Comparison of ENCODE assay signal across 25 mouse cellular contexts in the genomic region with DNA sequence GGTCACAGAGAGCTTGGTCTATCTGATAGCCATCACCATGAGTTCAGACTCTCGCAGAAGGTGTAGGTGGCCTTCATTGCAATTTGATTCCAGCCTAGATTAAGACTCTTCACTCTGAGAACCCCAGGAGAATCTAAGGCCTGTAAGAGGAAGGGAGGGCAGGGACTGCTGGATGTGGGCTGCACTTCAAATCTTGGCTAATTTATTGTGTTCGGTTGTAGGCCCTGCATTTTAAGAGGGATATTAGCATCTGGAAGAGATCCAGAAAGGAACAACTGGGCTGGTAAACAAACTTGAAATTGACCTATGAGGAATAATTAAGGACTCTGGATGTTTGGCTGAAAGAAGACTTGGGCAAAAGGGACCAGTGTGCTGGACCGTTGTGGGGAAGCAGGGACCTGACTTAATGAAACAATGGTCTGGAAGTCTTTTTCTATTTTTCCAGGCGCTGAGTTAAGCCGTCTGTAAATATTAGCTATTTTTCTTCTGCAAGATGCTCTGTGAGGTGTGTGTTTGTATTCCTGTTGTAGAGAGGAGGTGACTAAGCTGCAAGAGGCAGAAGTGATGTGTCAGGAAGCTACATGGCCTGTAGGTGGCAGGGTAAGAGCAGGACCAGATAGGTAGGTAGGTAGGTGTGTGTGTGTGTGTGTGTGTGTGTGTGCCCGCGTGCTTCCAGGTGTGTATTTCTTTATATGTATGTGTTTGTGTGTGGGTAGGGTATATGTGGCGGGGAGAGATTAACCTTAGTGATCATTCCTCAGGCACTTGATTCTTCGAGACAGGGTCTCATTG. TPM values are rescaled to one million over a fixed set of nuclear protein-coding genes. Genes with fewer than 3 reads are reported as not detected.
DNase-seq lines count a peak whose midpoint lies in the region; ATAC-seq lines count a peak whose summit lies in the region.
"Had no signal": no experiment of that assay in that cellular context is flagged by ENCODE, and none has a peak within 500 bp of the region (broad histone marks: within the 10 kb centered on the region; RNA-seq: fewer than 3 reads in every experiment).

No protein-coding gene starts in this region.

- no peak overlapping the region for H3K4me3 ChIP-seq in hindbrain, embryonic 13.5 days
- H3K4me3 ChIP-seq in hindbrain, embryonic 11.5 days (ENCODE audit: low read depth, low read length): no peak overlapping the region
- H3K4me3 ChIP-seq in neural tube, embryonic 13.5 days: no peak overlapping the region
- H3K4me3 ChIP-seq: embryonic facial prominence, embryonic 10.5 days; erythroblast, embryonic 14.5 days; heart, embryonic 10.5 days; intestine, embryonic 15.5 days; limb, embryonic 10.5 days had no signal

- ATAC-seq in hindbrain, embryonic 13.5 days (ENCODE audit: low FRiP score): 0 out of 2 replicates have a peak, but pooled peaks have one; percentile 54
- no peak for ATAC-seq in hindbrain, embryonic 11.5 days (ENCODE audit: low FRiP score)
- ATAC-seq in neural tube, embryonic 13.5 days (ENCODE audit: low read depth): peak; percentile 54
- ATAC-seq: intestine, embryonic 15.5 days had no signal

- H3K9ac ChIP-seq in hindbrain, embryonic 13.5 days: no peak overlapping the region
- H3K9ac ChIP-seq in hindbrain, embryonic 11.5 days (ENCODE audit: low read depth, low read length): no peak overlapping the region
- H3K9ac ChIP-seq in neural tube, embryonic 13.5 days: no peak overlapping the region
- H3K9ac ChIP-seq: intestine, embryonic 15.5 days; lung, embryonic 14.5 days had no signal

- intact Hi-C loops in left cerebral cortex, postnatal 4 days (cut with DNase I): no loop called here

- no peak for DNase-seq in hindbrain, embryonic 11.5 days (ENCODE audit: low spot score)
- peak; percentile 16 for DNase-seq in left cerebral cortex, adult 11 months (ENCODE audit: low spot score)
- DNase-seq in left cerebral cortex, postnatal 4 days: no peak
- peak; percentile 40 for DNase-seq in brain, adult 2 months (ENCODE audit: low read depth, low spot score)
- no peak for DNase-seq in adrenal gland, adult 2 months
- no peak for DNase-seq in spleen, postnatal 4 days (ENCODE audit: low spot score in 2 of 2)
- DNase-seq: cerebellum, adult 11 months; cerebellum, postnatal 36 days; gastrocnemius, postnatal 10 days; heart, postnatal 10 days; kidney, postnatal 25 days; lung, embryonic 14.5 days; lung, postnatal 4 days; spleen, adult 18-20 months had no signal

- H3K4me1 ChIP-seq in hindbrain, embryonic 13.5 days (replicated peaks): peaks cover 15% of the 10 kb centered on the region
- no peaks in the 10 kb centered on the region for H3K4me1 ChIP-seq in hindbrain, embryonic 11.5 days (replicated peaks; ENCODE audit: control insufficient read depth, insufficient read depth, low read length)
- H3K4me1 ChIP-seq in neural tube, embryonic 13.5 days (replicated peaks): peaks cover 26% of the 10 kb centered on the region
- H3K4me1 ChIP-seq: embryonic facial prominence, embryonic 10.5 days; heart, embryonic 10.5 days; intestine, embryonic 15.5 days; limb, embryonic 10.5 days had no signal

- H3K9me3 ChIP-seq in hindbrain, embryonic 13.5 days: no peaks in the 10 kb centered on the region
- no peaks in the 10 kb centered on the region for H3K9me3 ChIP-seq in hindbrain, embryonic 11.5 days (ENCODE audit: control insufficient read depth, low read length)
- H3K9me3 ChIP-seq in neural tube, embryonic 13.5 days: no peaks in the 10 kb centered on the region
- H3K9me3 ChIP-seq: embryonic facial prominence, embryonic 10.5 days; heart, embryonic 10.5 days; intestine, embryonic 15.5 days; limb, embryonic 10.5 days had no signal

- 78% methylated on average over 9 of the region's 9 CpGs for WGBS in hindbrain, embryonic 13.5 days
- WGBS in hindbrain, embryonic 11.5 days: 88% methylated on average over 9 of the region's 9 CpGs
- 66% methylated on average over 9 of the region's 9 CpGs for WGBS in neural tube, embryonic 13.5 days

- H3K27me3 ChIP-seq in hindbrain, embryonic 13.5 days: no peaks in the 10 kb centered on the region
- no peaks in the 10 kb centered on the region for H3K27me3 ChIP-seq in hindbrain, embryonic 11.5 days (ENCODE audit: control insufficient read depth, insufficient read depth, low read length)
- no peaks in the 10 kb centered on the region for H3K27me3 ChIP-seq in neural tube, embryonic 13.5 days
- H3K27me3 ChIP-seq: intestine, embryonic 15.5 days had no signal

- no peaks in the 10 kb centered on the region for H3K36me3 ChIP-seq in hindbrain, embryonic 13.5 days
- no peaks in the 10 kb centered on the region for H3K36me3 ChIP-seq in hindbrain, embryonic 11.5 days (ENCODE audit: control insufficient read depth, insufficient read depth, low read length)
- no peaks in the 10 kb centered on the region for H3K36me3 ChIP-seq in neural tube, embryonic 13.5 days
- H3K36me3 ChIP-seq: embryonic facial prominence, embryonic 10.5 days; heart, embryonic 10.5 days; intestine, embryonic 15.5 days; limb, embryonic 10.5 days had no signal

- no peak overlapping the region for H3K4me2 ChIP-seq in hindbrain, embryonic 13.5 days
- H3K4me2 ChIP-seq in hindbrain, embryonic 11.5 days (replicated peaks; ENCODE audit: low read depth, low read length): no peak overlapping the region
- H3K4me2 ChIP-seq in neural tube, embryonic 13.5 days: no peak overlapping the region
- H3K4me2 ChIP-seq: intestine, embryonic 15.5 days; liver, embryonic 11.5 days; lung, embryonic 14.5 days; midbrain, embryonic 11.5 days had no signal

- peak overlapping the region; percentile 66 for H3K27ac ChIP-seq in hindbrain, embryonic 13.5 days
- H3K27ac ChIP-seq in hindbrain, embryonic 11.5 days (ENCODE audit: low read depth, low read length): no peak overlapping the region
- H3K27ac ChIP-seq in neural tube, embryonic 13.5 days (replicated peaks): peak overlapping the region; percentile 64
- H3K27ac ChIP-seq: embryonic facial prominence, embryonic 10.5 days; heart, embryonic 10.5 days; intestine, embryonic 15.5 days; limb, embryonic 10.5 days had no signal

RNA-seq across cellular contexts. Expression of a gene that starts 18.4 kb away (rescaled TPM):
- polyA plus RNA-seq in hindbrain, embryonic 13.5 days (2015; fragmentation: Nextera tagmentation; extraction: Ambion mirVana): 2.1 and 2.7 TPM in 2 replicates
- polyA plus RNA-seq in hindbrain, embryonic 11.5 days (2014; fragmentation: Nextera tagmentation; extraction: Ambion mirVana): 5.8 and 10.0 TPM in 2 replicates
- under 1 TPM in 1 of 2 experiments, not detected in 1; 0.48 TPM for total RNA-seq in left cerebral cortex, postnatal 4 days (2021)
- 2.7 and 3.1 TPM in 2 replicates for polyA plus RNA-seq in neural tube, embryonic 13.5 days (2015; fragmentation: Nextera tagmentation; extraction: Ambion mirVana)
- total RNA-seq in adrenal gland, adult 2 months (2021): not detected
- polyA plus RNA-seq in adrenal gland, adult 2 months (2012; rRNA removed): not detected in 2 replicates
- total RNA-seq: gastrocnemius, postnatal 10 days; heart, postnatal 10 days; MEL had no signal
- polyA plus RNA-seq: erythroblast, embryonic 14.5 days; heart, embryonic 10.5 days; intestine, embryonic 15.5 days; limb, embryonic 10.5 days; liver, embryonic 11.5 days; lung, embryonic 14.5 days; midbrain, embryonic 11.5 days; stomach, embryonic 16.5 days had no signal

Comparison
In these comparisons a context has a peak if more than half of its experiments do, and no peak if none do; other contexts are left out.
1. DNase-seq: peak in left cerebral cortex, adult 11 months (single experiment) and brain, adult 2 months (single experiment); none in hindbrain, embryonic 11.5 days (single experiment), left cerebral cortex, postnatal 4 days (single experiment), adrenal gland, adult 2 months (single experiment) and spleen, postnatal 4 days (0 of 2).